In genomic region chr7:143466099-143466677, GRCm38 (mm10) we compare ENCODE assay signal across 8 mouse cellular contexts. TPM values are rescaled to one million over a fixed set of nuclear protein-coding genes. Genes with fewer than 3 reads are reported as not detected.
DNase-seq lines count a peak whose midpoint lies in the region; ATAC-seq and TF ChIP-seq lines count a peak whose summit lies in the region.

No protein-coding gene starts in this region.

- DNase-seq in brain, embryonic 14.5 days (ENCODE audit: low read depth) = peak; percentile 79
- peak; percentile 94 for DNase-seq in forebrain, embryonic 11.5 days (ENCODE audit: low spot score)
- peak; percentile 87 to 93 for DNase-seq in heart, postnatal 10 days
- peak; percentile 51 to 85 for DNase-seq in layer of hippocampus, adult 18-20 months (ENCODE audit: low spot score in 2 of 2)
- DNase-seq in ovary, adult 18-20 months (ENCODE audit: low spot score) = peak; percentile 32
- peak; percentile 82 for DNase-seq in thymus, postnatal 0 days (ENCODE audit: low spot score)

- intact Hi-C loops in heart, postnatal 10 days (cut with DNase I) = loop anchor here (1.0 to 5.0 kb wide), 2 partner anchors 371 to 459 kb away; partner anchors contain the start of gene Tspan32

- H3K4me3 ChIP-seq in forebrain, embryonic 11.5 days (ENCODE audit: low read depth, low read length) = no peak overlapping the region
- no peak overlapping the region for H3K4me3 ChIP-seq in lung, embryonic 15.5 days

- no peak overlapping the region for H3K9ac ChIP-seq in forebrain, embryonic 11.5 days (ENCODE audit: low read length)
- no peak overlapping the region for H3K9ac ChIP-seq in lung, embryonic 15.5 days

- H3K27ac ChIP-seq in forebrain, embryonic 11.5 days (ENCODE audit: low read depth, low read length) = no peak overlapping the region
- H3K27ac ChIP-seq in lung, embryonic 15.5 days = no peak overlapping the region

- peak; percentile 46 for ATAC-seq in CD4-positive, CD25-positive, alpha-beta regulatory T cell, adult 4 months
- ATAC-seq in forebrain, embryonic 11.5 days (replicated peaks; ENCODE audit: low FRiP score) = peak; percentile 29; the same call in 1 of the 2 replicates
- 0 out of 2 replicates have a peak, but pooled peaks have one; percentile 13 for ATAC-seq in lung, embryonic 15.5 days (ENCODE audit: borderline replicate concordance, extremely low read depth, low FRiP score, low TSS enrichment)

- H3K4me1 ChIP-seq in forebrain, embryonic 11.5 days (replicated peaks; ENCODE audit: control insufficient read depth, insufficient read depth, low read length) = peaks cover 23% of the 10 kb centered on the region
- peaks cover 36% of the 10 kb centered on the region for H3K4me1 ChIP-seq in lung, embryonic 15.5 days

- 32% methylated on average over 14 of the region's 14 CpGs for WGBS in forebrain, embryonic 11.5 days
- WGBS in lung, embryonic 15.5 days = 30% methylated on average over 14 of the region's 14 CpGs

- H3K9me3 ChIP-seq in forebrain, embryonic 11.5 days (ENCODE audit: control insufficient read depth, low read length) = peaks cover 2% of the 10 kb centered on the region; the same call in 1 of the 2 replicates
- no peaks in the 10 kb centered on the region for H3K9me3 ChIP-seq in lung, embryonic 15.5 days

- H3K27me3 ChIP-seq in forebrain, embryonic 11.5 days (ENCODE audit: control insufficient read depth, insufficient read depth, low read length) = peaks cover 22% of the 10 kb centered on the region
- 0 out of 2 replicates have a peak, but pooled peaks cover 4% of the 10 kb centered on the region for H3K27me3 ChIP-seq in lung, embryonic 15.5 days

- H3K36me3 ChIP-seq in forebrain, embryonic 11.5 days (ENCODE audit: control insufficient read depth, insufficient read depth, low read length) = no peaks in the 10 kb centered on the region
- H3K36me3 ChIP-seq in lung, embryonic 15.5 days = no peaks in the 10 kb centered on the region

- no peak for TF ChIP-seq POLR2A in brain, embryonic 14.5 days (IDR thresholded peaks at IDR 0.05; ENCODE audit: borderline replicate concordance, extremely low read depth, insufficient read depth, insufficient read length, poor library complexity, severe bottlenecking)

- H3K4me2 ChIP-seq in forebrain, embryonic 11.5 days (ENCODE audit: low read depth, low read length, severe bottlenecking) = no peak overlapping the region
- no peak overlapping the region for H3K4me2 ChIP-seq in lung, embryonic 15.5 days

- TF ChIP-seq CTCF in brain, embryonic 14.5 days (IDR thresholded peaks at IDR 0.05; ENCODE audit: borderline replicate concordance, extremely low read depth, insufficient read depth, insufficient read length) = peak; percentile 89

RNA-seq across cellular contexts. Expression of gene Cdkn1c, which starts 5.3 kb away (rescaled TPM):
- polyA plus RNA-seq in CD4-positive, CD25-positive, alpha-beta regulatory T cell, adult 4 months (2017; shearing (Covaris generic)) = 1 to 10 TPM in 1 of 2 experiments, under 1 TPM in 1; 0.87 to 1.3 TPM
- 174 and 264 TPM in 2 replicates for polyA plus RNA-seq in brain, embryonic 14.5 days (2012; rRNA removed)
- polyA plus RNA-seq in forebrain, embryonic 11.5 days (2014; fragmentation: Nextera tagmentation; extraction: Ambion mirVana) = 372 and 435 TPM in 2 replicates
- 10 to 100 TPM; 47.2 to 48.0 TPM for total RNA-seq in heart, postnatal 10 days (2021)
- total RNA-seq in layer of hippocampus, adult 18-20 months (2021) = 1 to 10 TPM; 4.6 to 7.4 TPM
- polyA plus RNA-seq in lung, embryonic 15.5 days (2015; fragmentation: Nextera tagmentation; extraction: Ambion mirVana) = 553 and 555 TPM in 2 replicates
- polyA plus RNA-seq in thymus, postnatal 0 days (2015; fragmentation: Nextera tagmentation; extraction: Ambion mirVana) = 59.1 and 74.9 TPM in 2 replicates

RNA-seq across cellular contexts. Expression of gene Slc22a18, which starts 7.3 kb away (rescaled TPM):
- polyA plus RNA-seq in CD4-positive, CD25-positive, alpha-beta regulatory T cell, adult 4 months (2017; shearing (Covaris generic)) = not detected
- 0.71 and 1.2 TPM in 2 replicates for polyA plus RNA-seq in brain, embryonic 14.5 days (2012; rRNA removed)
- 0.20 and 0.29 TPM in 2 replicates for polyA plus RNA-seq in forebrain, embryonic 11.5 days (2014; fragmentation: Nextera tagmentation; extraction: Ambion mirVana)
- under 1 TPM; 0.43 to 0.50 TPM for total RNA-seq in heart, postnatal 10 days (2021)
- total RNA-seq in layer of hippocampus, adult 18-20 months (2021) = under 1 TPM; 0.23 to 0.67 TPM
- 1.9 and 2.4 TPM in 2 replicates for polyA plus RNA-seq in lung, embryonic 15.5 days (2015; fragmentation: Nextera tagmentation; extraction: Ambion mirVana)
- 1.0 and 1.6 TPM in 2 replicates for polyA plus RNA-seq in thymus, postnatal 0 days (2015; fragmentation: Nextera tagmentation; extraction: Ambion mirVana)

RNA-seq across cellular contexts. Expression of gene Phlda2, which starts 36.8 kb away (rescaled TPM):
- polyA plus RNA-seq in CD4-positive, CD25-positive, alpha-beta regulatory T cell, adult 4 months (2017; shearing (Covaris generic)) = under 1 TPM in 1 of 2 experiments, not detected in 1; 0.58 TPM
- 0.78 and 0.88 TPM in 2 replicates for polyA plus RNA-seq in brain, embryonic 14.5 days (2012; rRNA removed)
- 1.2 and 2.3 TPM in 2 replicates for polyA plus RNA-seq in forebrain, embryonic 11.5 days (2014; fragmentation: Nextera tagmentation; extraction: Ambion mirVana)
- total RNA-seq in heart, postnatal 10 days (2021) = not detected
- total RNA-seq in layer of hippocampus, adult 18-20 months (2021) = not detected
- polyA plus RNA-seq in lung, embryonic 15.5 days (2015; fragmentation: Nextera tagmentation; extraction: Ambion mirVana) = 4.7 and 4.9 TPM in 2 replicates
- polyA plus RNA-seq in thymus, postnatal 0 days (2015; fragmentation: Nextera tagmentation; extraction: Ambion mirVana) = 0.91 and 0.95 TPM in 2 replicates

Comparison
In these comparisons a context has a peak if more than half of its experiments do, and no peak if none do; other contexts are left out.
1. DNase-seq: peak in every context shown above with its lines; median percentile 94 in forebrain, embryonic 11.5 days; 90 in heart, postnatal 10 days; 82 in thymus, postnatal 0 days; 79 in brain, embryonic 14.5 days; 68 in layer of hippocampus, adult 18-20 months; 32 in ovary, adult 18-20 months.
2. RNA of gene Cdkn1c, which starts 5.3 kb away (polyA plus RNA-seq): 553 to 555 TPM in lung, embryonic 15.5 days, 372 to 435 TPM in forebrain, embryonic 11.5 days, 174 to 264 TPM in brain, embryonic 14.5 days and 59.1 to 74.9 TPM in thymus, postnatal 0 days; 0.87 to 1.3 TPM in CD4-positive, CD25-positive, alpha-beta regulatory T cell, adult 4 months; every median in the first group is over 10 times any median in the second.
3. Peak in every context shown above with its lines, with median percentiles within 50 percentile points of each other: ATAC-seq.